Mouse (Mus musculus): ENCODE data around the gene Pde10a. TPM values are rescaled to one million over a fixed set of nuclear protein-coding genes. Genes with fewer than 3 reads are reported as not detected.

The Pde10a gene
- polyA plus RNA-seq, 1 experiment from 2014 or later: 1.4 TPM

DNA sequence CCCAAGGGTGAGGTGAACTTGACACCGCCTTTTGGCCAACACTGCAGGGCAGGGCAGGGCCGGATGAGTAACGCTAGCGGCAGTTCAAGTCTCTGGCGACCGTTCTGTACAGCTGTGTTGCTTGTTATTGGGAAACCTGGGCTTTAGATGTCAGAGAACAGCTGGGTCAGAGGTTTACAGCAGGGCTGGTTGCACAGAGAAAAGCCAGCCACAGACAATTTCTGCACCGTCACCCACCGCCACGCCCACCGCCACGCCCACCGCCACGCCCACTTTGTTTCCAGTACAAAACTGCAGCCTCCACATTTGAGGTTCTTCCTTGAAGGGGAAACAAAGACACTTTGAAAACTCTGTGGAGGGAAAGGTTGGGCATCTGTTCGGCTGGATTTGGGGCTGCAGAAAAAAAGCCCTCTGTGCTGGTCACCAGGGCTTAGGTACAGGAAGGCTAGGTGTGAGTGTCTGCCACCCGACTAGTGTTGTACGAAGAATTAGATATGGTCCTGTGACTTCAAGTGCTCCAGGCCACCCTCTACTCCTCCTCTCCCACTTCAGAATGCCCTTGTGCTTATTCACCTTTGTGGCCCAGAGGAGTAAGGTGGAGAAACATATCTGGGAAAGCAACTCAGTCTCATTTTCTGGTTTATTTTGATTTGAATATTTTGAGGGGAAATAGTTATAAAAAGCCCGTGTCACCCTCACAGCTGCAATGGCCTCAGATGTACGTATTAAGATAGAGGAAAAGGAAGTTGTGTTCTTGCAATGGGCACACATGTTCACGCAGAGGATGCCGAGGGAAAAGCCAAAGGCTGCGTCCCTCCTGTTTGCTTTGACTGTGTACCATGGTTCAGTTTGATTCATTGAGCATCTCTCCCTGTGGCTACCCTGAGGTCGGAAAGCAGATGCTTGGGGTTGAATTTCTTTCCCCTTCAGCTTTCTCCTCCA lies 331.5 kb downstream of the Pde10a start:
- no peaks in the 10 kb centered on the region for H3K36me3 ChIP-seq
- H3K4me1 ChIP-seq (replicated peaks): peaks cover 12% of the 10 kb centered on the region
- peak overlapping the region; percentile 53 for H3K4me2 ChIP-seq
- peak; percentile 47; the same call in 1 of the 2 replicates for ATAC-seq (replicated peaks; ENCODE audit: insufficient number of reproducible peaks, insufficient read depth, low FRiP score, low read depth)
- H3K9me3 ChIP-seq (replicated peaks): no peaks in the 10 kb centered on the region
- no peaks in the 10 kb centered on the region for H3K27me3 ChIP-seq
- peak overlapping the region; percentile 35 for H3K4me3 ChIP-seq
- no peak overlapping the region for H3K9ac ChIP-seq
- no peak overlapping the region for H3K27ac ChIP-seq
- WGBS: 31% methylated on average over 22 of the region's 22 CpGs

DNA sequence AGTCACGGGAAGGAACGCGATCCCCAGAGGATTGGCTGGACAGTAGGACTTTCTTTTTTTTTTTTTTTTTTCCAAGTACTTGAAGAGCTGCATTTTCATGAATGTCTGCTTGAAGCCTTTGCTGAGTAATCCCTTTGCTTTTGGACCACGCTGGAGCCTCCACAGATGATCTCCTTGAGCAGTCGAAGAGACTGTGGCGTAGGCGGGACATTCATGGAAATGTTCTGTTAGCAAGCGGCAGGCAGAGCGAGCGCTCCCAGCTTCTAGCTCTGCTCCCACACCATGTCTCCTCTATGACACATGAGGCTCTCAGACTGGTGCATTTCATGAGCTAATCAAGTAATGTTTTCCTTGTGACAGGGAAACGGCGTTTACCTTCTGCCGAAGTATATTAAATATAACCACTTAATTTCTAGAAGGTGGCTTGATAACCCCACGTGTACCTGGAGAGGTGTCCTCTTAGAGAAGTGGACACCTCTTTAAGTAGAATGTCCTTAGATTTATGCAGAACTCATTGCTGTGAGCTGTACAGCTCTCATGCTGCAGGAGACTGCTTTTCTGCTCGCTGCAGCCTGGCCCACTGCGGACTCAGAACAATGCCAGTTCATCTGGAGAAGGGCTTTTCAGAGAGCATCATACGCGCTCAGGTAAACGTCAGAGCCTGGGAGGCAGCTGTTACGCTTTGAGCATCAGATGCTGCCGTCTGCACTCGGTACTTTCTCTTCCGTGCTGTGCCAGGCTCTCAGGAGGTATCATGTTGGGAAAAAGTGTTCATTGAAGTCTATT lies 333.7 kb downstream of the Pde10a start:
- Histone ChIP-seq H3K9ac (no peak overlapping the region), H3K27ac (no peak overlapping the region), H3K4me3 (no peak overlapping the region), H3K27me3 (no peaks in the 10 kb centered on the region), H3K9me3 (replicated peaks) (no peaks in the 10 kb centered on the region), H3K4me1 (replicated peaks) (peaks cover 12% of the 10 kb centered on the region), H3K36me3 (no peaks in the 10 kb centered on the region), H3K4me2 (no peak overlapping the region)
- no peak for ATAC-seq (replicated peaks; ENCODE audit: insufficient number of reproducible peaks, insufficient read depth, low FRiP score, low read depth)
- WGBS: 74% methylated on average over 23 of the region's 23 CpGs

DNA sequence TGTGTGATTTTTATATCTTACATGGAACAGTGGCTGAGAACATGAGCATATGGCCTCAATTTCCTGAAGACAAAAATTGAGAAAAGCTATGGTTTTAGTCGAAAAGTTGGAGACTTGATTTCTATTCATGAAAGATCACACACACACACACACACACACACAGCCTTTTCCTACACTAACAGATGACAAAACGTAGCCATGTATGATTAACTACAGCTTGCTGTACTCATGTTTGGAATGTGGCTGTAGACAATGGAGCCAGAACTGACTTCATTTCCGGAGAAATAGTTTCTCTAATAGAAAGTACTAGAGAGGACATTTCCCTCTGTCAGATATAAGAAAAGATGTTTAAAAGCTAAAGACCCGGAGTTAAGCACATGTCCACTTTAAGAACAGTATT lies 334.3 kb downstream of the Pde10a start:
- H3K9me3 ChIP-seq (replicated peaks): no peaks in the 10 kb centered on the region
- 35% methylated on average over 4 of the region's 4 CpGs for WGBS
- no peak overlapping the region for H3K4me3 ChIP-seq
- H3K9ac ChIP-seq: no peak overlapping the region
- peaks cover 12% of the 10 kb centered on the region for H3K4me1 ChIP-seq (replicated peaks)
- no peaks in the 10 kb centered on the region for H3K27me3 ChIP-seq
- no peak overlapping the region for H3K4me2 ChIP-seq
- no peak for ATAC-seq (replicated peaks; ENCODE audit: insufficient number of reproducible peaks, insufficient read depth, low FRiP score, low read depth)
- H3K36me3 ChIP-seq: no peaks in the 10 kb centered on the region
- H3K27ac ChIP-seq: no peak overlapping the region

DNA sequence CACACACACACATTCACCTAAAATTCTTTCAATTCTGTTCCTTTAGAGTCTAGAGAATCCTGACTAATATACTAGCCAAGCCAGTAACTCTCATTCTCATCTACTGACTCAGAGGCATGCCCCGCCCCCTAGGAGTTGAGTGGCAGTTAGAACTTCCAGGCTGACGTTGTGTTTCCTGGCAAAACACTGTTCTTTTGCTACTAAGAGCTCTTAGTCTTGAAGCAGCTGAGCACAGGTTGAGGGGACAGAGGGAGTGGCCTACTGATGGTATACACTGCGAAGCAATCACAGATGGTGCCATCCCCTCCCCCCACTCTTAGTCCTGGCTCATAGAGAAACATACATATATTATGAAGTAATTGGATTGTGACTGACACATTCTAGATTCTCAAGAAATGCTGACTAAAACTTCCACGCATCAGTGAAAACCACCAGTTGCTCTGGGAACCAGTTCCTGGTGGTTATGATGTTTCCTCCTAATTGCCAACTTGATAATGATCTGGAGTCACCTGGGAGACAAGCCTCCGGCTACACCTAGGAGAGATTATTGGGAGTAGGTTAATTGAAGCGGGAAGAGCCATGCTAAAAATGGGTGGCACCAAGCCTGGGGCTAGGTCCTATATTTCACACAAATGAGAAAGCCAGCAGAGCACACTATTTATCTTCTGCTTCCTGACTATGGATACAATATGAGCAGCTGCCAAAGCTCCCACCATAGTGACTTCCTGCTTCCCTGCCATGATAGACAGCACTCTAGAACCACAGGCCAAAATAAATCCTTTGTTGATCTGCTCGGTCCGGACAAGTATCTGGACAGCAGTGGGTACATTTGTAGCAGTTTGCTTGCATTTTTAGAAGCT lies 339.7 kb downstream of the Pde10a start:
- no peak overlapping the region for H3K9ac ChIP-seq
- no peak overlapping the region for H3K4me2 ChIP-seq
- H3K27me3 ChIP-seq: no peaks in the 10 kb centered on the region
- 61% methylated on average over 8 of the region's 8 CpGs for WGBS
- H3K4me1 ChIP-seq (replicated peaks): 0 out of 2 replicates have a peak, but pooled peaks cover 3% of the 10 kb centered on the region
- no peak; the same call in 1 of the 2 replicates for ATAC-seq (replicated peaks; ENCODE audit: insufficient number of reproducible peaks, insufficient read depth, low FRiP score, low read depth)
- H3K9me3 ChIP-seq (replicated peaks): no peaks in the 10 kb centered on the region
- H3K4me3 ChIP-seq: no peak overlapping the region
- no peaks in the 10 kb centered on the region for H3K36me3 ChIP-seq
- H3K27ac ChIP-seq: peak overlapping the region; percentile 22; the same call in 1 of the 2 replicates

DNA sequence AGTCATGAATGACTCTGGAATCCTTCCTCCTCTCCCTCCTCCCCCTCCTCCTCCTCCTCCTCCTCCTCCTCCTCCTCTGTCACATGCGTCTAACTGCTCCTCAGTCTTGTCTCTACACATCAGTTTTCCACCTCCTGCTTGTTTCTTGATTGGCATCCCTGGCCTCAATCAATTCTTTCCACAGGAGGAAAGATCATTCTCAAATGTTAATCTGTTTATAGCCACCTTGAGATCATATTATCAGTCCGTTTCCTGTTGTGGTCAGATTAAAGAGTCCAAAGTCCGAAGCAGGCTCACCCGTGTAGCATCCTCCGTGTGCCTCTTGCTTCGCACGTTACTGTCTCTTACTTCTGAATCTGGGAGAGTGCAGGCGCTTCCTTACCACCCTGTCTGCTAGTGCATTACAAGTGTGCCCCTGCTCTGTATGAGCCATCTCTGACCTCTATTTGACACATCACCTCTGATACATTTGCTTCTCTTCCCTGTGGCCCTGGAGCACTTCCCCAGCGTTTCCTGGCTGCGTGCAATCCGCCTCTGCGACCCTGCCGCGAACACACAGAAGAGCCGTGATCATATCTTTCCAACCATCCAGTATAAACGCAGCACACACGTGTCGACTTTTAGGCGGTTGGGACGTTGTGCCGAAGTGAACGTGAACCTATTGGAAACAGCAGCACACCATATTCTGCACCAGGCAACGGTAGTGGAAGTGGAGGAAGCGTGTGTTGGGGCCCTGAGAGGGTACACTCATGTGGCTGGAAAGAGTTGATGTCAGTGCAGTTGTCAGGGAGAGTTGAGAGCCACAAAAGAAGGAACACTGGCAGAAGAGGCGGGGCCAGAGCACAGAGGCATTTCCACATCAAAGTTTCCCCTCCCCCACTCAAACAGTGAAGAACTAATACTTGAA lies 342.4 kb downstream of the Pde10a start:
- H3K27me3 ChIP-seq: no peaks in the 10 kb centered on the region
- no peak overlapping the region for H3K4me2 ChIP-seq
- no peak; the same call in 1 of the 2 replicates for ATAC-seq (replicated peaks; ENCODE audit: insufficient number of reproducible peaks, insufficient read depth, low FRiP score, low read depth)
- WGBS: 61% methylated on average over 25 of the region's 25 CpGs
- H3K9ac ChIP-seq: no peak overlapping the region
- H3K36me3 ChIP-seq: no peaks in the 10 kb centered on the region
- H3K4me3 ChIP-seq: no peak overlapping the region
- H3K27ac ChIP-seq: no peak overlapping the region
- H3K4me1 ChIP-seq (replicated peaks): peaks cover 11% of the 10 kb centered on the region
- H3K9me3 ChIP-seq (replicated peaks): no peaks in the 10 kb centered on the region

DNA sequence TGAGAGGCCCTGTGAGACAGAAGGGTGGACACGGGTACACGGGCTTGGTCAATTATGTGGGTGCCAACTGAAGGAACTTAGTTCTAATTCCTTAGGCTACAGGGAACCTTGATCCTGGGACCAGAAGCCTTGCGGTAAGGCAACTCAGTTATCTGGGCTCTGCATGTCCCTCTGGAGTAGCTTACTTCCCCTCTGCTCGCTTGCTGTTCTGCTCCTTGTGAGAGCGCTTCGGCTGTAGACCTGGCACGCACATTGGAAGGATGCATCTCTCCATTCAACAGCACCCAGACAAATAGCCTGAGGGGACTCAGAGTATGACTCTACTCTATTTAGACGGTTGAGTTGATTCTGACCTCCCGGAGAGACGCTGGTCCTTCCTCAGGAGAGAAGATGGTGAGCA lies 344.1 kb downstream of the Pde10a start:
- 80% methylated on average over 10 of the region's 10 CpGs for WGBS
- no peak overlapping the region for H3K27ac ChIP-seq
- H3K27me3 ChIP-seq: 0 out of 2 replicates have a peak, but pooled peaks cover 5% of the 10 kb centered on the region
- no peak overlapping the region for H3K4me3 ChIP-seq
- H3K9me3 ChIP-seq (replicated peaks): no peaks in the 10 kb centered on the region
- no peak for ATAC-seq (replicated peaks; ENCODE audit: insufficient number of reproducible peaks, insufficient read depth, low FRiP score, low read depth)
- H3K36me3 ChIP-seq: no peaks in the 10 kb centered on the region
- peaks cover 11% of the 10 kb centered on the region for H3K4me1 ChIP-seq (replicated peaks)
- no peak overlapping the region for H3K4me2 ChIP-seq
- no peak overlapping the region for H3K9ac ChIP-seq

DNA sequence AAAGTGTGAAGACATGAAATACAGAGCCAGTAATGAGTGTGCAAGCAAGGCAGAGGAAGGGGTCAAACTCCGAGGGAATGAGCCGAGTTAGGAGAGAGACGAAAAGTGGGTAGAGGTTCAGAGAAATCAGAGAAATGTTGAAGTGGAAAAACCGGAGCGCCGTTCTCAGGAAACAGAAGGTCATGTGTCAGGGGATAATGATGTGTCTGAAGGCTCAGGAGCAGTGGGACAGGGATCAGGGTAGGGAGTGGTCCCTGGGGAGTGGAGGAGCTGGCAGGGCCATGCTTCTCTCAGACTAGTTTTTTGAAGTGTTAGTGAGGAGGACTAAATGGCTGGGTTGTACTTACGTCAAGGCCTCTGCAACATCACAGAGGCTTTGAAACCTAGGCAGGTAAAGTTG lies 345.7 kb downstream of the Pde10a start:
- no peak for ATAC-seq (replicated peaks; ENCODE audit: insufficient number of reproducible peaks, insufficient read depth, low FRiP score, low read depth)
- H3K4me2 ChIP-seq: no peak overlapping the region
- WGBS: 53% methylated on average over 7 of the region's 7 CpGs

DNA sequence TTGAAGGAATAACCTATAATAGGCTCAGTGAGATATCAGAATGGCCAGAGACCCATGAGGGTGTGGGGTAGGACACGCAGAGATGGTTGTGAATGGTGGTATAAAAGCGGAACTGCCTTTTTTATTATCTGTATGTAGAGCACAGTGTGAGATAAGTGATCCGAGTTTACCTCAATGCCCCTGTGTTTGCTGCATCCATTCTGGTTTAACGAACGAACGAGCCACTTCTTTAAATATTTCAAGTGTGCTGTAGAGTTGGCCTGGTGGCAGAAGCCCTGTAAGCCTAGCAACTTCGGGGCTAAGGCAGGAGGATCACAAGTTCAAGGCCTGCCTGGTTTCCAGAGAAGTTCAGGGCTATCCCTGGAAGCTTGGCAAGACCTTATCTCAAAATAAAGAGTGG lies 346.2 kb downstream of the Pde10a start:
- H3K4me3 ChIP-seq: no peak overlapping the region
- no peak for ATAC-seq (replicated peaks; ENCODE audit: insufficient number of reproducible peaks, insufficient read depth, low FRiP score, low read depth)
- H3K27ac ChIP-seq: no peak overlapping the region
- H3K36me3 ChIP-seq: no peaks in the 10 kb centered on the region
- 70% methylated on average over 7 of the region's 7 CpGs for WGBS
- no peak overlapping the region for H3K4me2 ChIP-seq
- H3K9me3 ChIP-seq (replicated peaks): no peaks in the 10 kb centered on the region
- 0 out of 2 replicates have a peak, but pooled peaks cover 9% of the 10 kb centered on the region for H3K27me3 ChIP-seq
- H3K9ac ChIP-seq: no peak overlapping the region
- peaks cover 11% of the 10 kb centered on the region for H3K4me1 ChIP-seq (replicated peaks)

More for the DNA sequence above, 345.7 kb downstream of the Pde10a start:
- Histone ChIP-seq H3K27ac (no peak overlapping the region), H3K27me3 (0 out of 2 replicates have a peak, but pooled peaks cover 7% of the 10 kb centered on the region), H3K9me3 (replicated peaks) (no peaks in the 10 kb centered on the region), H3K36me3 (no peaks in the 10 kb centered on the region), H3K9ac (no peak overlapping the region), H3K4me3 (no peak overlapping the region), H3K4me1 (replicated peaks) (peaks cover 11% of the 10 kb centered on the region)

DNA sequence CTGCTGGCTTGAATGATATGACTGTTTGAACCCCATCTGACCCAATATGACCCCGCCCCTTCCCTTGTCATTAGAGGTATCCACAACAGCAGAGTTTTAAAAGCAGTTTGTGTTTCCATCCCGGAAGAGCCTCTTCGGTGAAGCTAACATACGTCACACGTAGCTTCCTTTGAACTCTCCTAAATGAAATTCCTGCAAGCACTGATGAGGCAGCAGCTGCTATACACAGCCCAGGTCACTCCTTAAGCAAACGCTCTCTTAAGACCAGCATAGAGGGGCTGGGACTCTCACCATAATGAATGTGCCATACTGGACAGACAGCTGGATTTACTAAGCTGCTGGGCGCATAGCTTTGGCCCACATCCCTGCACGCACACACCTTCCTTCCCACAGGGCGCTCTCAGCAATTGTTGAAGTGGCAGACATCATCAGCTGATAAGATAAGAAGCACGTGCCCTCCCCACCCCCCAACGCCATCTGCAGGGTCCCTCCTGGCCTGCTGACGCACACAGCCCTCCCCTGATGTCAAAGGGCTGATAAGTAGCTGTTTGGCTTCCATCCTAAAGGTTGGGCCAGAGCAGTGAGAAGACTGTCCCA lies 346.9 kb downstream of the Pde10a start:
- peak overlapping the region; percentile 10 for H3K4me3 ChIP-seq
- peaks cover 10% of the 10 kb centered on the region; the same call in 1 of the 2 replicates for H3K27me3 ChIP-seq
- H3K36me3 ChIP-seq: no peaks in the 10 kb centered on the region
- H3K4me2 ChIP-seq: peak overlapping the region; percentile 45
- 16% methylated on average over 12 of the region's 12 CpGs for WGBS
- H3K9me3 ChIP-seq (replicated peaks): no peaks in the 10 kb centered on the region
- H3K27ac ChIP-seq: peak overlapping the region; percentile 4; the same call in 1 of the 2 replicates
- H3K4me1 ChIP-seq (replicated peaks): peaks cover 11% of the 10 kb centered on the region
- ATAC-seq (replicated peaks; ENCODE audit: insufficient number of reproducible peaks, insufficient read depth, low FRiP score, low read depth): peak; percentile 66
- no peak overlapping the region; the same call in 1 of the 2 replicates for H3K9ac ChIP-seq
